Mouse (Mus musculus) kidney, embryonic 14.5 days (tissue): Measurements from ENCODE around the gene Mroh7. TPM values are rescaled to one million over a fixed set of nuclear protein-coding genes. Genes with fewer than 3 reads are reported as not detected.
"Not testable (repeated sequence)": the region's sequence is repeated elsewhere in the genome, so short reads cannot be mapped to it uniquely, and the experiment has no call there.

Experiments used
- ATAC-seq: fragments of 200-750 bp; cut with Nextera tagmentation; 2 replicates; pipeline ENCODE4 v1.8.0; 2017; ENCODE audit warnings: moderate number of reproducible peaks, mild to moderate bottlenecking, moderate TSS enrichment, moderate library complexity; ENCODE audit not compliant: low FRiP score, low TSS enrichment
- H3K27ac ChIP-seq: fragments of 300-500 bp; sonication (generic); 2 replicates; pipeline ENCODE4 v1.5.1; 2014; ENCODE audit warnings: low read depth, mild to moderate bottlenecking, low read length, moderate library complexity, mixed read lengths
- H3K27me3 ChIP-seq: fragments of 300-500 bp; sonication (generic); 2 replicates; pipeline ENCODE4 v1.6.1; 2014; ENCODE audit warnings: mild to moderate bottlenecking, low read length; ENCODE audit not compliant: control insufficient read depth, insufficient read depth
- H3K36me3 ChIP-seq: fragments of 300-500 bp; sonication (generic); 2 replicates; pipeline ENCODE4 v1.6.1; 2014; ENCODE audit warnings: low read length, mixed read lengths; ENCODE audit not compliant: control insufficient read depth, insufficient read depth
- H3K4me1 ChIP-seq: fragments of 300-500 bp; sonication (generic); 2 replicates; pipeline ENCODE4 v1.6.1; 2014; ENCODE audit warnings: low read length, mixed read lengths; ENCODE audit not compliant: control insufficient read depth, insufficient read depth
- H3K4me2 ChIP-seq: fragments of 300-500 bp; sonication (generic); replicated peaks from 2 replicates; pipeline ENCODE4 v1.6.1; 2014; ENCODE audit warnings: low read depth, mild to moderate bottlenecking, low read length
- H3K4me3 ChIP-seq: fragments of 300-500 bp; sonication (generic); 2 replicates; pipeline ENCODE4 v1.5.1; 2014; ENCODE audit warnings: mild to moderate bottlenecking, low read length
- H3K9ac ChIP-seq: fragments of 300-500 bp; sonication (generic); 2 replicates; pipeline ENCODE4 v1.6.1; 2014; ENCODE audit warnings: low read depth, mild to moderate bottlenecking, low read length, moderate library complexity
- H3K9me3 ChIP-seq: fragments of 300-500 bp; sonication (generic); 2 replicates; pipeline ENCODE4 v1.6.1; 2016; ENCODE audit warnings: low read length; ENCODE audit not compliant: control insufficient read depth
- whole genome bisulfite sequencing: fragments of 180-500 bp; shearing (Covaris S2); extraction: QIAGEN DNeasy Blood & Tissue Kit; methylation state at CpG from one replicate; pipeline ENCODE4 v1.1.7; 2014; 5-methylcytosine and 5-hydroxymethylcytosine counted together
- polyA plus RNA-seq: library from polyadenylated mRNA; unstranded; fragments of >200 nt; fragmentation: Nextera tagmentation; extraction: Ambion mirVana; gene quantifications from 2 replicates; pipeline ENCODE4 v1.2.1, GENCODE M21; 2014

Gene Mroh7
- polyA plus RNA-seq: 0.29 and 0.47 TPM in 2 replicates

DNA sequence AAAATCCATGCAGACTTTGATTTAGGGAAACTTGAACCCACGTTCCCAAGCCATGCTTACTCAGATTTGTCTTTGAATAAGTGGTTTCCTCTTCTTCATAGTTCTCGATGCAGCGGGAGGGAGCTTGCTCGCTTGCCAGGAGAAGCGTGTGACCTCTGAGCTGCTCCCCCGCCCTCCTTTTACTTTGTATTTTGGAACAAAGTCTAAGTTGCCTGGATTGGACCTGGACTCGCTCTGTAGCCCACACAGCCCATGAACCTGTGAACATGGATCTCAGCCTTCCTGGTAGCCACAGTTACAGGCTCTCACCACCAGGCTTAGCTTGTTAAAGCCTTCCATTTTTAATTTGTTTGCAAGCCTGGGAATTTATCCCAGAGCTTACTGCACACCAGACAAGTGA, at the start of gene Mroh7:
Mroh7 (minus strand) TSS at position 112 of the 400 bp plus-strand sequence.
- no peak within 1 kb of the TSS for H3K9ac ChIP-seq
- H3K4me3 ChIP-seq: no peak within 1 kb of the TSS
- no peak for ATAC-seq

DNA sequence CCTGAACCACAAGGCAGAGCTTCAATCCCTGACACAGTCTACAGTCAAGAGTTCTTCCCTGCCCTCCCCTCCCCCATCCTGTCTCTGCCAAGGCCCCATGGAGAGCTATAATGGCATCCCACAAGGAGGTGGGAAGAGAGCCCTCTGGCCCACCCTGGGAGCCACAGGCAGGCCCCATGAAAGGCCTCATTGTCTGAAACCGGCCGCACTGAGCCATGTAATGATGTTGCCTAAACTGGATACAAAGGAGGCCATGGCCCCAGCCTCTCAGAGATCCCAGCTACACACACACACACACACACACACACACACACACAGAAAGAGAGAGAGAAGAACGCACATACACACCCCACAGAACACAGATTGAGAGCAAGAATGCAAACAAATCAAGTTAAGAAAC, 49.3 kb upstream of the Mroh7 start:
- ATAC-seq: peak; percentile 38; the same call in 1 of the 2 replicates

More for the DNA sequence above, at the start of gene Mroh7:
- peaks cover 5% of the 10 kb centered on the region; the same call in 1 of the 2 replicates for H3K4me1 ChIP-seq
- no peak within 1 kb of the TSS for H3K4me2 ChIP-seq
- no peaks in the 10 kb centered on the region for H3K36me3 ChIP-seq
- H3K27ac ChIP-seq: no peak within 1 kb of the TSS
- no peaks in the 10 kb centered on the region for H3K9me3 ChIP-seq
- no peaks in the 10 kb centered on the region for H3K27me3 ChIP-seq
- WGBS: 79% methylated on average over 7 of the region's 7 CpGs

DNA sequence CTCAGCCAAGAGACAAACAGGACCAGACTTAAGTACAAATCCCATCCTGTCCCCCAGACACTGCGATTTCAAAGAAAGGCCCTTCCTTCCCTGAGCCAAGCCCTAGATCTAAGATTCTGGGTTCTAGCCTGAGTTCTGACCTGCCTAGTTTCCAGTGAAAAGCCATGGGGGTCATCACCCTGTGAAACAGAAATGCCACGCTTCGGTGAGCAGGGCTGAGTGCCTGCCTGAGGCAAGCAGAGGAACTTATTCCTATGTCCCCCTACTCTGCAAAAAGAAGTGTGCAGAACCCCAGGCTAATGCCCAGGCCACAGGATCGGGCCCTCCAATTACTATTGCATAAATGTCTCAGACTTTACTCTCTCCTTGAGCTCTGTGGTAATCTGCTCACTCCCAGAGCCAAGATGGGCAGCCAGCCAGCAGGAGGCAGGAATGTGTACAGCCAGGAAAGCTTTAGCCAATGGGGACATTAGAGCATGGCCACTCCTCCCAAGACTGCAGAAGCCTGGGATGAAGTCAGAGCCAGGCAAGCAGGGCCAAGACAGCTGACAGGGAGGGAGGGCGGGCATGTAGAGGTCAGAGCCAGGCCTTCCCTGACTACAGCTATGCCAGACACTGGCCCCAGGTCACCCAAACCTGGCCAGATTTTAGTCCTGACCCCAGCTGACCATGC, 47.5 kb upstream of the Mroh7 start:
- WGBS: 53% methylated on average over 5 of the region's 5 CpGs
- no peak overlapping the region for H3K4me3 ChIP-seq
- peaks cover 33% of the 10 kb centered on the region for H3K4me1 ChIP-seq
- H3K36me3 ChIP-seq: no peaks in the 10 kb centered on the region
- peak overlapping the region; percentile 56; the same call in 1 of the 2 replicates for H3K27ac ChIP-seq
- H3K4me2 ChIP-seq: no peak overlapping the region
- H3K9ac ChIP-seq: no peak overlapping the region
- ATAC-seq: peak; percentile 90
- H3K27me3 ChIP-seq: no peaks in the 10 kb centered on the region
- H3K9me3 ChIP-seq: no peaks in the 10 kb centered on the region

More for the DNA sequence above, 49.3 kb upstream of the Mroh7 start:
- Histone ChIP-seq H3K9ac (no peak overlapping the region), H3K27me3 (no peaks in the 10 kb centered on the region), H3K36me3 (no peaks in the 10 kb centered on the region), H3K4me2 (no peak overlapping the region), H3K4me3 (no peak overlapping the region), H3K27ac (peak overlapping the region; percentile 67; the same call in 1 of the 2 replicates), H3K9me3 (no peaks in the 10 kb centered on the region), H3K4me1 (peaks cover 33% of the 10 kb centered on the region)
- WGBS: 19% methylated on average over 3 of the region's 3 CpGs

DNA sequence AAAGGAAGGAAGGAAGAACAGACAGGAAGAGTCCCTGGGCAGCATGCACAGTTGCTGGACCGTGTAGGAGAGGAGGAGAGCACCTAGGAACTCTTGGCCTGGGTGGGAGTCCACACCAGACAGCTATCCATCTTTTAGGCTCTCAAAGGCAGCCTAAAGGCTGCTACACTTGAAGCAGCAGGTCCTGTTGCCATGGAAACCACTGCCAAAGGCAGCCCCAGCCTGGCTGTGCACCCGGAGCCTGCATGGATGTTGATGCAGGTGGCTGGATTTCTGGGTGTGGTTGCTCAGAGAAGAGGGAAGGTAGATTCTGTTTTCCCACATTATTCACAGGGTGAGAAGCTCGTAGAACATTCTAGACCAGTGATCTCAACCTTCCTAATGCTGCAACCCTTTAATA, 46.3 kb upstream of the Mroh7 start:
- Histone ChIP-seq H3K9ac (no peak overlapping the region), H3K4me3 (no peak overlapping the region), H3K4me2 (no peak overlapping the region), H3K4me1 (peaks cover 26% of the 10 kb centered on the region), H3K36me3 (no peaks in the 10 kb centered on the region), H3K27ac (no peak overlapping the region), H3K27me3 (no peaks in the 10 kb centered on the region), H3K9me3 (no peaks in the 10 kb centered on the region)
- WGBS: 33% methylated on average over 3 of the region's 3 CpGs
- ATAC-seq: no peak

DNA sequence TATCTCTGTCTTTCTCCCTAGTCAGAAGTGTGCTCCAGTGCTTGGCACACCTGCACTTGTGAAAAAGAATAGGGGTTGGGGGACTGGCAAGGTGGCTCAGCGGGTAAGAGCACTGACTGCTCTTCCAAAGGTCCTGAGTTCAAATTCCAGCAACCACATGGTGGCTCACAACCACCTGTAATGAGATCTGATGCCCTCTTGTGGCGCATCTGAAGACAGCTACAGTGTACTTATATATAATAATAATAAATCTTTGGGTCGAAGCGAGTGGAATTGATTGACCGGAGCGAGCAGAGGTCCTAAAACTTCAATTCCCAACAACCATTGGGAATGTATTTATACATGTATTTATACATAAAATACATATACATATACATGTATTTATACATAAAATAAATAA, 45.0 kb upstream of the Mroh7 start:
- H3K9ac ChIP-seq, H3K36me3 ChIP-seq, ATAC-seq, H3K4me2 ChIP-seq, H3K4me3 ChIP-seq, H3K27ac ChIP-seq, H3K27me3 ChIP-seq, H3K9me3 ChIP-seq: not testable (repeated sequence)
- WGBS: 87% methylated on average over 6 of the region's 6 CpGs
- H3K4me1 ChIP-seq: peaks cover 26% of the 10 kb centered on the region

DNA sequence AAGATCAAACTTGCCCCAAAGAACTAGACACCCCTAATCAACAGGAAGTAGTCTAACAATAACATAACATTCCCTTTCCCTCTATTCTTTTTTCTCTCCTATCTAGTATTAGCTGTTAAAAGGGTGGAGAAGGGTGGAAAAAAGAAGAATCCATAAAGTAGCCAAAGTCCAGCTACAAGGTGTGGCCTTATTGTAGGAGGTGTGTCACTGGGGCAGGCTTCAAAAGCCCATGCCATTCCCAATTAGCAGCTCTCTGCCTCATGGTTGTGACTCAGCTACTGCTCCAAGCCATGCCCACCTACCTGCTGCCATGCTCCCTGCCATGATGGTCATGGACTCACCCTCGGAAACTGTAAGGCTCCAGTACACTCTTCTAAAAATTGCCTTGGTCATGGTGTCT, 41.8 kb upstream of the Mroh7 start:
- Histone ChIP-seq H3K9me3 (no peaks in the 10 kb centered on the region), H3K27me3 (no peaks in the 10 kb centered on the region), H3K27ac (no peak overlapping the region), H3K4me3 (no peak overlapping the region), H3K36me3 (no peaks in the 10 kb centered on the region), H3K9ac (no peak overlapping the region), H3K4me2 (no peak overlapping the region), H3K4me1 (0 out of 2 replicates have a peak, but pooled peaks cover 7% of the 10 kb centered on the region)
- 83% methylated on average over 1 of the region's 1 CpGs for WGBS
- no peak for ATAC-seq

DNA sequence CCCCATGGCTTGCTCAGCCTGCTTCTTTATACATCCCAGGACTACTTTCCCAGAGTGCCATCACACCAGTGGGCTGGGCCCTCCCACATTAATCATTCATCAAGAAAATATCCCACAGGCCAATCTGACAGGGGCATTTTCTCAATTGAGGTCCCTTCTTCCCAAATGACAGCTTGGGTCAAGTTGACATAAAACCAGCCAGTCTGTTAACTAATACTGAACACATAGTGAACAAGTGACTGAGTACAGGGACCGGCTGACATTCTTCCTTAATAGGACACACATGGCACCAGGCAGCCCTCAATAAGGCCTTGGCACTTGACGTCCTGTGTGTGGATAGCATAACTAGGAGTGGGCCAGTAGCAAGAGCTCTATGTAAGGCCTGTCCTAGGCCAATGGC, 38.6 kb upstream of the Mroh7 start:
- H3K9me3 ChIP-seq: no peaks in the 10 kb centered on the region
- H3K27ac ChIP-seq: no peak overlapping the region
- H3K4me2 ChIP-seq: no peak overlapping the region
- no peaks in the 10 kb centered on the region for H3K27me3 ChIP-seq
- 76% methylated on average over 2 of the region's 2 CpGs for WGBS
- H3K4me1 ChIP-seq: no peaks in the 10 kb centered on the region
- no peak overlapping the region for H3K9ac ChIP-seq
- H3K36me3 ChIP-seq: no peaks in the 10 kb centered on the region
- H3K4me3 ChIP-seq: no peak overlapping the region
- ATAC-seq: no peak

DNA sequence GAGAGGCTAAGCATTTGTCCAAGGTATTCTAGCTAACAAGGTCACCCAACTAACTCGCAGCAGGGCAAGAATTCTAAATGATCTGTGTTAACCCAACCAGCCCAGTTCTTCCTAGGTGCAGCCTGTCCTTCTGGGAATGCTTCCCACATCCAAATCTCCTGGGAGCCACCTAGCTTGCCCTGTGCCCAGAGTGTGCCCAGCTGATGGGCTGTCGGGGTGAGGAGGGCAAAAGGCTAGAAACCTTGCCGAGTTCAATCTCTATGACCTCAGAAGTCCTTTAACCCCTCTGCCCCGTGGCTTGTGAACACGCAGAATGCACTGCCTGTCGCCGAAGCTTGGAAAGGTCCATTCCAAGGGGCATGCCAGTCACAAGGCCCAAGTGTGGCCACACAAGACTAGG, 33.4 kb upstream of the Mroh7 start:
- Histone ChIP-seq H3K27me3 (no peaks in the 10 kb centered on the region), H3K4me2 (no peak overlapping the region), H3K27ac (no peak overlapping the region), H3K9me3 (no peaks in the 10 kb centered on the region), H3K4me1 (no peaks in the 10 kb centered on the region), H3K9ac (no peak overlapping the region), H3K4me3 (no peak overlapping the region), H3K36me3 (no peaks in the 10 kb centered on the region)
- WGBS: 80% methylated on average over 7 of the region's 7 CpGs
- no peak for ATAC-seq

DNA sequence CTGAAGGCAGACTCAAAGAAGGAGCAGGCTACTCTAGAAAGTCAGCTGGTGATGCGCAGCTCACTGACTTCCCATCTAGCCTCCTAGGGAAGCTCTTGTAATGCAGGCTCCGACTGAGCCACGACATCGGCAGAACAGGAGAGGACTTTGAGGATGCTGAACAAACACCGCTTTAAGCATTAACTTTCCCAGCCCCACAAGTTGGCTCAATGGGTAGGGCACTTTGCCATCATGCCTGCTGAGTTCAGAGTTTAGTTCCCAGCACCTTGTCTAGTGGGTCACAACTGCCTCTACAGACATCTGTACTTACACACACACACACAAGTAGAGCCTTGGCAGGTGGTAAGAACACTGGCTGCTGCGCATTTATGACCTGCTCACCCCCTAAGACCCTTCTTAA, 21.0 kb upstream of the Mroh7 start:
- no peaks in the 10 kb centered on the region for H3K36me3 ChIP-seq
- H3K27ac ChIP-seq: no peak overlapping the region
- no peak for ATAC-seq
- no peak overlapping the region for H3K4me3 ChIP-seq
- H3K27me3 ChIP-seq: no peaks in the 10 kb centered on the region
- no peak overlapping the region for H3K9ac ChIP-seq
- no peaks in the 10 kb centered on the region for H3K4me1 ChIP-seq
- no peak overlapping the region for H3K4me2 ChIP-seq
- 94% methylated on average over 6 of the region's 6 CpGs for WGBS
- no peaks in the 10 kb centered on the region for H3K9me3 ChIP-seq
